Mouse (Mus musculus) ES-Bruce4 (cell line): Measurements from ENCODE around the gene Foxd4.

ENCODE experiments used
- CTCF ChIP-seq: IDR thresholded peaks from one replicate; pipeline ENCODE4 v1.8.1; 2011; ENCODE audit warnings: low read depth, low read length
- EP300 ChIP-seq: IDR thresholded peaks from 2 replicates; pipeline ENCODE4 v1.6.1; 2011; ENCODE audit warnings: low read depth, low read length; ENCODE audit not compliant: insufficient read depth
- POLR2A ChIP-seq: IDR thresholded peaks from one replicate; pipeline ENCODE4 v1.8.1; 2011; ENCODE audit warnings: low read length; ENCODE audit not compliant: insufficient read depth

GRCm38 (mm10) chr19:24873873-24874272, 27.1 kb downstream of the Foxd4 start:
- TF ChIP-seq POLR2A: no peak
- no peak for TF ChIP-seq CTCF
- TF ChIP-seq EP300: no peak
